Mouse (Mus musculus) forebrain, embryonic 15.5 days (tissue): ENCODE results near the gene Arid5b. TPM values are rescaled to one million over a fixed set of nuclear protein-coding genes. Genes with fewer than 3 reads are reported as not detected.

ENCODE experiments used
- ATAC-seq: fragments of 200-750 bp; cut with Nextera tagmentation; replicated peaks from 2 replicates; pipeline ENCODE4 v1.8.0; 2017; ENCODE audit warnings: mild to moderate bottlenecking, moderate TSS enrichment, moderate library complexity
- H3K27ac ChIP-seq: fragments of 300-500 bp; sonication (generic); replicated peaks from 2 replicates; pipeline ENCODE4 v1.5.1; 2015; ENCODE audit warnings: mild to moderate bottlenecking, inconsistent platforms
- H3K27me3 ChIP-seq: fragments of 300-500 bp; sonication (generic); 2 replicates; pipeline ENCODE4 v1.6.1; 2015; ENCODE audit warnings: inconsistent platforms
- H3K36me3 ChIP-seq: fragments of 300-500 bp; sonication (generic); 2 replicates; pipeline ENCODE4 v1.6.1; 2015; ENCODE audit warnings: mild to moderate bottlenecking, inconsistent platforms
- H3K4me1 ChIP-seq: fragments of 300-500 bp; sonication (generic); 2 replicates; pipeline ENCODE4 v1.6.1; 2015; ENCODE audit warnings: inconsistent platforms
- H3K4me2 ChIP-seq: fragments of 300-500 bp; sonication (generic); replicated peaks from 2 replicates; pipeline ENCODE4 v1.6.1; 2015; ENCODE audit warnings: mild to moderate bottlenecking, inconsistent platforms
- H3K4me3 ChIP-seq: fragments of 300-500 bp; sonication (generic); 2 replicates; pipeline ENCODE4 v1.5.1; 2015; ENCODE audit warnings: mild to moderate bottlenecking, inconsistent platforms
- H3K9ac ChIP-seq: fragments of 300-500 bp; sonication (generic); replicated peaks from 2 replicates; pipeline ENCODE4 v1.6.1; 2015; ENCODE audit warnings: mild to moderate bottlenecking, inconsistent platforms
- H3K9me3 ChIP-seq: fragments of 300-500 bp; sonication (generic); 2 replicates; pipeline ENCODE4 v1.6.1; 2016; ENCODE audit warnings: inconsistent platforms
- WGBS: fragments of 180-500 bp; shearing (Covaris S2); methylation state at CpG from one replicate; pipeline ENCODE4 v1.1.7; 2015; ENCODE audit warnings: mixed read lengths; 5-methylcytosine and 5-hydroxymethylcytosine counted together
- polyA plus RNA-seq: library from polyadenylated mRNA; unstranded; fragments of >200 nt; fragmentation: Nextera tagmentation; extraction: Ambion mirVana; gene quantifications from 2 replicates; pipeline ENCODE4 v1.2.1, GENCODE M21; 2015

Gene Arid5b
- polyA plus RNA-seq, 1 experiment from 2014 or later = 15.1 TPM

DNA sequence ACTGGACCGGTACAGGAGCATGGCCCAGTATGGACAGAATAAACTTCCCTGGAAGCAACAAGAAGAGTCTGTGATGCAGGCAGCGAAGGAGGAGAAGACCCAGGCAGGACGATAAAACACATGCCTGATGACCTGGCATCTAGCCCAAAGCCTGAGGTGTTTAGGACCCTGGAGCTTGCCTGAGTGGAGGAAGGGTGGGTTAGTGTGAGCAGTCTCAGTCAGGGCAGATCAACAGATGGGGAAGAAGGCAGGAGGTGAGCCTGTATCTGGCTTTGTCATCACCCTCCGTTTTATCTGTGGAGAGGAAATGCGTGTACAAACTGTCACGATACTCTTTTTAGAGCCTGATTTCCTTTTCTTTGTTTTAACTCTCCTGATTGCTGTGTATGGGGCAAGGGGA is 196.8 kb downstream of the Arid5b start:
- no peak for ATAC-seq
- no peaks in the 10 kb centered on the region for H3K27me3 ChIP-seq
- WGBS = 70% methylated on average over 6 of the region's 6 CpGs
- no peak overlapping the region for H3K4me2 ChIP-seq
- H3K4me1 ChIP-seq = no peaks in the 10 kb centered on the region
- H3K27ac ChIP-seq = no peak overlapping the region
- H3K9me3 ChIP-seq = no peaks in the 10 kb centered on the region
- no peaks in the 10 kb centered on the region for H3K36me3 ChIP-seq
- no peak overlapping the region for H3K4me3 ChIP-seq
- H3K9ac ChIP-seq = no peak overlapping the region

DNA sequence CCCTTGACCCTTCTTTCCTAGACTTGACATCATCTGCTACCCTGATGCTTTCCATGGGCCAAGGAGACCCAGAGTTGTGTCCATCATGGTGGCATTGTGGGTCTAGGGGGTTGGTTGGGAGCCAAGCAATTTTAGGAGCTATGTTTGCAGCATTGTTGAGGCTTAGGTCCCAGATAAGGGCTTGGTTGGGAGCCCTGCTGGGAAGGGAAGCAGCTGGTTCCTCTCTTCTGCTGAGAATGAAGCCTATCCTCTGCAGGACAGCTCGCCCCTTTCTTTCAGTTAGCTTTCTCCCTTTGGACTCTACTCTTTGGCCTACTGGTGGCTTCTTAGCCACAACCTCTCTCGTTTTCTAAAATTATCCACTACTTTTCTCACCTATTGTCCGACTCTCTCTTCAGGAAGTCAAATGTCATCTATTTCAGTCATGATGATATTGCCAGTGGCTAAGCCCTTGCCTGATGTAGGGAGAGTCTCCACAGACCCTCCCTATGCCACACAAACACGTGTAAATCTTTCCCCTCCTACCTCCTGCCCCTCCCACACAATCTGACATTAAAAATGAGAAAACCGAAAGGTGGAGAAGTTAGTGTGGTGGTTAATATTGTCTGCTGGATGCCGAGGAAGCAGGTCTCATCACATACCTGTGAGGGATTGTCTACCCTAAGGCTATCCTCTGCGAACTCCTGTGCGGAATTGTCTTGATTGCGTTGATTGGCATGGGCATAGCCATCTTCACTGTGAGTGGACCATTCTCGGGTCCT is 198.4 kb downstream of the Arid5b start:
- no peaks in the 10 kb centered on the region for H3K36me3 ChIP-seq
- H3K4me2 ChIP-seq = no peak overlapping the region
- H3K27me3 ChIP-seq = no peaks in the 10 kb centered on the region
- no peak overlapping the region for H3K9ac ChIP-seq
- no peak overlapping the region for H3K4me3 ChIP-seq
- no peak overlapping the region for H3K27ac ChIP-seq
- H3K4me1 ChIP-seq = no peaks in the 10 kb centered on the region
- no peaks in the 10 kb centered on the region for H3K9me3 ChIP-seq
- 89% methylated on average over 10 of the region's 10 CpGs for WGBS
- no peak for ATAC-seq

DNA sequence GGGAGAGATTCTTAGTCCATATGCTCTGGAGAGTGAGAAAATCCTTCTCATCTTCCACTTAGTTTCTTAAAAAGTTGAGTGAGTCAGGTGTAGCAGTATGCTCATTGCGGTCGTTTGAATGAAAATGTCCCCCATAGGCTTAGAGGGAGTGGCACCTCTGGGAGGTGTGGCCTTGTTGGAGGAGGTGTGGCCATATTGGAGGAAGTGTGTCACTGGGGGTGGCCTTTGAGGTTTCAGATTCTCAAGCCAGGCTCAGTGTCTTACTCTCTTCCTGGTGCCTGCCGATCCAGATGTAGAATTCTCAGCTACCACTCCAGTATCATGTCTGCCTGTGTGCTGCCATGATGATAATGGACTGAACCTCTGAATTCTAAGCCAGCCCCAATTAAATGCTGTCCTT is 199.8 kb downstream of the Arid5b start:
- H3K36me3 ChIP-seq = no peaks in the 10 kb centered on the region

DNA sequence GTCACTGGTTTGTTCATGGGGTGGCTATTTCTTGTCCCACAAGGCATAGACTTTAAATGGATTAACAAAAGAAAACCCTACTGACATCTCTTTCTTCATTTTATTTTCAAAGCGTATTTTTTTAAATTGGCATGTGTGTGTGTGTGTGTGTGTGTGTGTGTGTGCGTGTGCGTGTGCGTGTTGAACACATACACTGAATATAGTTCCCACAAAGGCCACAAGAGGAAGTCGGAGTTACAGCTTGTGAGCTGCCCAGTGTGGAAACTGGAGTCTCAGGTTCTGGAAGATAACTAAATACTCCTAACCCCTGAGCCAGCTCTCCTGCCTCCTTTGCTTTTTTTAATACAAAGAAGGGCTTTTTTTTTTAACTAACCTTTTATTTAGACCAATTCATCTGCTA is 203.4 kb downstream of the Arid5b start:
- H3K27me3 ChIP-seq = no peaks in the 10 kb centered on the region
- ATAC-seq = no peak
- 88% methylated on average over 5 of the region's 5 CpGs for WGBS

More for the DNA sequence above, 199.8 kb downstream of the Arid5b start:
- H3K27ac ChIP-seq = no peak overlapping the region
- no peaks in the 10 kb centered on the region for H3K27me3 ChIP-seq
- H3K9ac ChIP-seq = no peak overlapping the region
- ATAC-seq = no peak
- 93% methylated on average over 3 of the region's 3 CpGs for WGBS
- no peaks in the 10 kb centered on the region for H3K4me1 ChIP-seq
- H3K9me3 ChIP-seq = no peaks in the 10 kb centered on the region
- H3K4me2 ChIP-seq = no peak overlapping the region
- H3K4me3 ChIP-seq = no peak overlapping the region

DNA sequence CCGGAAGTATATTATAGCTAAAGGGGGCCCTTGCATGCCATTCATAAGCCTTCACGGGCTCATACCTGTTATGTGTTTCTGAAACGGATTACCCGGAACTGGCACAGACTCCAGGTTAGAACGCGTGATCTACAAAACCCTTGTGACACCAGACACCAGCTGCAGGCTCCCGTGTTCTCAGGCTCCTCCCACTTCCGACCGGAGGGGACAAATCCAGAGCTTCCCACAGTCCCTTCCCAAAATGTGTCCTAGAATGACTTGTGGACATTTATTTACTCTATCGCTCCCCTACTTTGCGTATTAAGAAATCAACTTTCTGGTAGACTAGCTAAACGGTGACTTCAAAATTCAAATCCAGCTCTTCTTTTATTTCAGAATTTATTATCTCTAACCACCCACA is 204.2 kb downstream of the Arid5b start:
- H3K27me3 ChIP-seq = no peaks in the 10 kb centered on the region
- H3K9me3 ChIP-seq = no peaks in the 10 kb centered on the region
- H3K4me1 ChIP-seq = no peaks in the 10 kb centered on the region
- ATAC-seq = no peak
- no peak overlapping the region for H3K4me2 ChIP-seq
- 90% methylated on average over 12 of the region's 12 CpGs for WGBS
- no peaks in the 10 kb centered on the region for H3K36me3 ChIP-seq
- H3K9ac ChIP-seq = no peak overlapping the region
- H3K4me3 ChIP-seq = no peak overlapping the region
- H3K27ac ChIP-seq = no peak overlapping the region

More for the DNA sequence above, 203.4 kb downstream of the Arid5b start:
- H3K9me3 ChIP-seq = no peaks in the 10 kb centered on the region
- no peak overlapping the region for H3K9ac ChIP-seq
- H3K36me3 ChIP-seq = no peaks in the 10 kb centered on the region
- no peak overlapping the region for H3K4me2 ChIP-seq
- H3K4me3 ChIP-seq = no peak overlapping the region
- no peak overlapping the region for H3K27ac ChIP-seq
- no peaks in the 10 kb centered on the region for H3K4me1 ChIP-seq

DNA sequence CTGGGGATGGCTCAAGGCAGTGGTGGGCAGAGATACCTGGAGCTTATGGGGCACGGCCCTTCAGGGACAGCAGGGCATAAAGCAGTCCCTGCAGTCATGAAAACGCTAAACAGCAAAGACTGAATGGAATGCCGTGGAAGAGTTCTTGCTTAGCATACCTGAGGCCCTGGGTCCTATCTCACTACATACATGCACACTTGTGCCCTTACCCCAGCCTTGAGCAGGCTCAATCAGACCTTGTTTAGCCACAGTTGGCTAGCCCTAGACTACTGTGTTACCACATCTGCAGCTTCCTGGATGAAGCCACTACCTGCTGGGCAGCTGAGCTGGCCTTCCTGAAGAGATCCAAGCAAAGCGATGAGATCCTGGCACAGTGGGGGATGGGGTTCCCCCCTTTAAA is 205.9 kb downstream of the Arid5b start:
- H3K27me3 ChIP-seq = no peaks in the 10 kb centered on the region
- H3K4me2 ChIP-seq = no peak overlapping the region
- no peak for ATAC-seq
- WGBS = 89% methylated on average over 4 of the region's 4 CpGs
- H3K9ac ChIP-seq = no peak overlapping the region
- H3K27ac ChIP-seq = no peak overlapping the region
- no peaks in the 10 kb centered on the region for H3K9me3 ChIP-seq
- no peak overlapping the region for H3K4me3 ChIP-seq
- H3K4me1 ChIP-seq = no peaks in the 10 kb centered on the region
- H3K36me3 ChIP-seq = no peaks in the 10 kb centered on the region

DNA sequence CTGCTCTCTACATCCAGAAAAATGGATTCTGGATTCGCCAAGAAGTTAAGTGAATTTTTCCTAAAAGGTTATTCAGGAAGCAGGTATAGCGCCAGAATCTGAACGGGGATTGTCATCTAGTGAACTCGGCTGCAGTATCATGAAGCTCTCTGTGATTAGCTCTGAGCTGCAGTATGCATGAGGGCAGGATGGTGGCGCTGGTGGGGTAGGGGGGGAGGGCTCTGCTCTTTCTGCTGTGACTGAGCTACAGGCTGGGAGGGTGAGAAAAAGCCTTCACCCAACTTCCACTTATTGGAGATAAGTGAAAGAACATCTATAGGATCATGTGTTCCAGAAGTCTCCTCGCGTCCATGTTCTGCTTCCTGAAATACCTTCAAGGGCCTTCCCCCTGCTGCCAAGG is 207.5 kb downstream of the Arid5b start:
- H3K9ac ChIP-seq = no peak overlapping the region
- ATAC-seq = no peak
- H3K36me3 ChIP-seq = no peaks in the 10 kb centered on the region
- H3K9me3 ChIP-seq = no peaks in the 10 kb centered on the region
- H3K4me2 ChIP-seq = no peak overlapping the region
- no peak overlapping the region for H3K4me3 ChIP-seq
- 81% methylated on average over 7 of the region's 7 CpGs for WGBS
- H3K27ac ChIP-seq = no peak overlapping the region
- H3K4me1 ChIP-seq = no peaks in the 10 kb centered on the region
- H3K27me3 ChIP-seq = no peaks in the 10 kb centered on the region

DNA sequence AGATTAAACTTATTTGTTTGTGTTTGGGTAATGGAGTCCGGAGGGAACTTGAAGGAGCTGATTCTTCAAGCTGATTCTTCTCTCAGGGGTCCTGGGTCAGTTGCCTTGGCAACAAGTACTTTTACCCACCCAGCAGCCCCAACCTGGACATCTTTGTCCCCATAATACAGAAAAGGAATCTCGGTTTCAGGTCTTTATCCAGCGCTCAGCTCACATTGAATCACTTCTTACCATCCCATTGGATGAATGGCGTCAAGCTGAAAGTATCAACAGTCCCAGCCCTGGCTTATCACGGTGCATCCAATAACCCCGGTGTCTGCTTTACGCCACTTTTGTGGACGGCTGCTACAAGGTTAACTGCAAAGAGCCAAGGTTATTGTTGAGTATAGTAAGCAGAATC is 210.1 kb downstream of the Arid5b start:
- no peak for ATAC-seq
- H3K36me3 ChIP-seq = no peaks in the 10 kb centered on the region
- no peak overlapping the region for H3K4me2 ChIP-seq
- no peak overlapping the region for H3K27ac ChIP-seq
- no peak overlapping the region for H3K9ac ChIP-seq
- H3K4me1 ChIP-seq = peaks cover 14% of the 10 kb centered on the region
- WGBS = 79% methylated on average over 8 of the region's 8 CpGs
- no peaks in the 10 kb centered on the region for H3K27me3 ChIP-seq
- no peak overlapping the region for H3K4me3 ChIP-seq
- H3K9me3 ChIP-seq = no peaks in the 10 kb centered on the region

DNA sequence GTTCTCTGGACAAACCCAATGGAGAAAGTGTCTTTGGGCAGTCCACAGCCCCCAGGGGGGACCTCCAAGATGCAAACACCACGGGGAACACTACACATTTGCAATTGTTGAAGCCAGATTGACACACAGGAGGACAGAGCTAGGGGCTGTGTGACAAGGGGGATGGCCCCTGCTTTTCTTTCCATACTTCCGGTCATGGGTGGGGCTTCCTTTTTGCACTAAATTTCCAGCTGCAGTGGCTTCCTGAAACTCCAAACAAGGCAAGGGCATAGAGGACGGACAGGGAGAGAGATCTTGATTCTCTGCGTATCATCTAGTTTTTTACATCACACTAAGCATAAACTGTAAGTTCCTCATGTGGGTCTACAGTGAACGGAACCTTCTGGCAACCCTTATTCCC is 210.6 kb downstream of the Arid5b start:
- no peaks in the 10 kb centered on the region for H3K27me3 ChIP-seq
- no peak overlapping the region for H3K9ac ChIP-seq
- H3K9me3 ChIP-seq = no peaks in the 10 kb centered on the region
- 84% methylated on average over 5 of the region's 5 CpGs for WGBS
- H3K36me3 ChIP-seq = no peaks in the 10 kb centered on the region
- peaks cover 14% of the 10 kb centered on the region for H3K4me1 ChIP-seq
- H3K4me3 ChIP-seq = no peak overlapping the region
- ATAC-seq = no peak
- H3K4me2 ChIP-seq = no peak overlapping the region
- H3K27ac ChIP-seq = no peak overlapping the region

DNA sequence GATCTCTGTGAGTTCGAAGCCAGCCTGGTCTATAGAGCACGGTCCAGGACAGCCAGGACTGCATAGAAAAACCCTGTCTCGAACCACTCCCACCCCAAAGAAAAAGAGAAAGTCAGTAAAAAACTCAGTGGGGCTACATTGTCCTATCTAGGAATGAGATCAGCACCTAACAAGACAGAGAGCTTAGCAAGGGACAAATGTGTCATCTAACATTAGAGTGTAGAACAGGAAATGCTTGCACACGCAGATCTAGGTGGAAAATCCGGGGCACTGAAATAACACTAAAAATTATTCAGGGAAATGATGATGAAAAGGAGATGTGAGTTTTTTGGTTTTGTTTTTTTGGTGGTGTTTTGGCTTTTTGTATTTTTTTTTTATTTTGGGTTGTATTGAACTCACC is 212.4 kb downstream of the Arid5b start:
- H3K4me3 ChIP-seq = no peak overlapping the region
- no peaks in the 10 kb centered on the region for H3K36me3 ChIP-seq
- 88% methylated on average over 5 of the region's 5 CpGs for WGBS
- H3K9me3 ChIP-seq = no peaks in the 10 kb centered on the region
- no peak overlapping the region for H3K9ac ChIP-seq
- no peaks in the 10 kb centered on the region for H3K27me3 ChIP-seq
- no peak overlapping the region for H3K4me2 ChIP-seq
- no peak for ATAC-seq
- H3K27ac ChIP-seq = no peak overlapping the region
- H3K4me1 ChIP-seq = peaks cover 19% of the 10 kb centered on the region

DNA sequence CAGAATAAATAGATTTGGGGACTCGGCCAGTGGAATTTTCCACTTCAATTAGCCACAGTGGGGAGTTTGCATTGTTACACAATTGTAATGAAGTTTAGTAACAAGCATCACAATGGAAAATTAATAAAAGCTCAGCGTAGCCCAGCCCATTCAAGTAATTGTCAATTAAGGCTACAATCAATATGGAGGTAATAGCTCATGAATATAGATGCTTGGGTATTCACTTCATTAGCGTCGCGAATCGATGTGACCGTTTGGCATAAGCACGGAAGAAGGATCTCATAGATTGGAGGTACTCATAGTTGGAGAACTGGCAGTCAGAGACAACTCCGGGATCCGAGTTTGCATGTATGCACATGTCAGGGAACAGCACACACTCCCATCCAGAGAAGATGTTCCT is 214.0 kb downstream of the Arid5b start:
- Histone ChIP-seq H3K4me1 (peaks cover 26% of the 10 kb centered on the region), H3K9me3 (no peaks in the 10 kb centered on the region), H3K9ac (no peak overlapping the region), H3K27me3 (no peaks in the 10 kb centered on the region), H3K4me3 (no peak overlapping the region), H3K36me3 (no peaks in the 10 kb centered on the region), H3K4me2 (peak overlapping the region; percentile 28), H3K27ac (no peak overlapping the region; the same call in 1 of the 2 replicates)
- 10% methylated on average over 10 of the region's 10 CpGs for WGBS
- ATAC-seq = peak; percentile 55; the same call in 1 of the 2 replicates

DNA sequence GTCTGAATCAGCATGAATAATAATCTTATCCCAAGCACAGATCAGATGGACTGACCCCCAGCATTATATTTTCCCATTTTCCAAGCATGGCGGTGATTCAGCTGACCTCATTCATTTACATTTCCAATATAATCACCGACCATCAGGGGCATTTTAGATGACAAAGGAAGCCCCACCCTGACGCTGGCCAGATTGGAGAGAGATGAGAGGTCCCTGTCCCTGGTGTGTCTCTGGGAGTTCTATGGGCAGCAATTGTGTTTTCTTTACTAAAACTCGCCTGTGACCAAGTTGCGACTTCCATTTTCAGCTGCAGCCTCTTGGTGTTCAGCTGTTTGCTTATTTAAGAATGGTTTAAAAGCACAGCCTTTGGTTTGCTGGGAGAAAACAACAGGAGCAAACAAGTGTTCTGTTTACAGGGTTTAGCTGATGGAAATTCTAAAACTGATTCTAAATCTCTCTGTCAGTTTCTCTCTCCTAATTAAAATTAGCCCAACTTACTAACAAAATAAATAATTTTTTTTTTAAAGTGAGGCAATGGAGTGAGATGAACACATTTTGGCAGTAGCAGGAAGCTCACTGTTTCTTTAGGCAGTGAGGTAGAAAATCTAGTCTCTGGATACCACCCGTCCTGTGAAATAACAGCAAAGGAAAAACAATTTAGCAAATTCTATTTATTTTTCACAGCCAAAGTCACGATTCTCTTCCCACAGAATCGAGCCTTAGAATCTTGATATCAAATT is 214.6 kb downstream of the Arid5b start:
- peak overlapping the region; percentile 28 for H3K4me2 ChIP-seq
- WGBS = 5% methylated on average over 8 of the region's 8 CpGs
- no peaks in the 10 kb centered on the region for H3K36me3 ChIP-seq
- H3K9ac ChIP-seq = no peak overlapping the region
- no peak for ATAC-seq
- H3K4me3 ChIP-seq = no peak overlapping the region
- no peaks in the 10 kb centered on the region for H3K9me3 ChIP-seq
- peak overlapping the region; percentile 37; the same call in 1 of the 2 replicates for H3K27ac ChIP-seq
- H3K4me1 ChIP-seq = peaks cover 26% of the 10 kb centered on the region
- H3K27me3 ChIP-seq = no peaks in the 10 kb centered on the region
